Mouse (Mus musculus) spleen, adult 2 months (tissue): ENCODE data around the gene Ankrd34a. TPM values are rescaled to one million over a fixed set of nuclear protein-coding genes. Genes with fewer than 3 reads are reported as not detected.

Experiments
- DNase-seq, 2 experiments: peaks; one replicate each; pipeline versions ENCODE4 v3.0.0 to v3.0.0-alpha.2; 2012 to 2021; ENCODE audit warnings: low spot score in 2 of 2, low read depth in 1 of 2
- H3K27ac ChIP-seq: fragments of 200-500 bp; 2 replicates; pipeline ENCODE4 v1.5.1; 2012; ENCODE audit warnings: low read length, inconsistent platforms; ENCODE audit not compliant: insufficient read depth
- H3K27me3 ChIP-seq: fragments of 200-500 bp; 2 replicates; pipeline ENCODE4 v1.6.1; 2012; ENCODE audit warnings: mild to moderate bottlenecking, moderate library complexity, low read length, inconsistent platforms; ENCODE audit not compliant: control insufficient read depth, insufficient read depth
- H3K36me3 ChIP-seq: fragments of 200-500 bp; 2 replicates; pipeline ENCODE4 v1.6.1; 2012; ENCODE audit warnings: mild to moderate bottlenecking, low read length, inconsistent platforms; ENCODE audit not compliant: control insufficient read depth, insufficient read depth
- H3K4me1 ChIP-seq: fragments of 200-500 bp; 2 replicates; pipeline ENCODE4 v1.6.1; 2011; ENCODE audit warnings: inconsistent platforms; ENCODE audit not compliant: control insufficient read depth, insufficient read depth, insufficient read length
- H3K4me3 ChIP-seq: fragments of 200-500 bp; 2 replicates; pipeline ENCODE4 v1.5.1; 2011; ENCODE audit warnings: mild to moderate bottlenecking, inconsistent platforms; ENCODE audit not compliant: insufficient read depth, insufficient read length; ENCODE audit errors: extremely low read depth
- CTCF ChIP-seq: fragments of 200-500 bp; IDR thresholded peaks from 2 replicates; pipeline ENCODE4 v1.5.1; 2011; ENCODE audit warnings: mild to moderate bottlenecking, inconsistent platforms; ENCODE audit not compliant: insufficient read depth, insufficient read length, insufficient replicate concordance; ENCODE audit errors: extremely low read depth
- POLR2A ChIP-seq: fragments of 200-500 bp; IDR thresholded peaks from 2 replicates; pipeline ENCODE4 v1.6.1; 2011; ENCODE audit warnings: low read depth, low read length, inconsistent platforms
- WGBS: fragments of 180-500 bp; shearing (Covaris S2); methylation state at CpG from one replicate; pipeline ENCODE4 v1.1.7; 2018; 5-methylcytosine and 5-hydroxymethylcytosine counted together
- polyA plus RNA-seq: library from polyadenylated mRNA; depleted of rRNA; stranded (reverse); fragments of >200 nt; gene quantifications from 2 replicates; pipeline ENCODE4 v1.2.3, GENCODE M21; 2012; rRNA removed

The Ankrd34a gene
- polyA plus RNA-seq, result 0.14 and 0.15 TPM in 2 replicates

DNA sequence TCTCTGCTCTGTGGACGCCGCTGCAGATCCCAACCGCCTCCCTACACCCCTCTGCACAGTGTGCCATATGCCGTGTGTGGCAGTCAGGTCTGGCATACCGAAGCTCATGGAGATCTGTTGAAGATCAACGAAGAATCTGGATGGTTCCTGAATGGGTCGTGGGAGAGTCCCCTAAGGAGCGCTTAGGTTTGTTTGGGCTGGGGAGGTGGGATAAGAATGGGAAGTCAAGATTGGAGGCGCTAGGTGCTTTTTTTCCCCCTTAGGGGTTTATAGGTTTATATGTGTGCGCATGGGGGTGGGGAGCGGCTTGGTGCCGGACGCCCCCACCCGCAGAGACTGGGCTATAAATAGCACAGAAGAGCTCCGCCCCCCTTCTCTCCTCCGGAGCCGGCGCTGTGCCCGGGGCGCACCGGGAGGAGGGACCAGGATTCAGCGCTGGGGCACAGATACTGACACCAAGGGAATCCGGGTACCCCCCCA is at the start of gene Ankrd34a:
Ankrd34a (plus strand) TSS at position 409 of the 480 bp plus-strand sequence.
- H3K27me3 ChIP-seq, result peaks cover 28% of the 10 kb centered on the region
- H3K4me1 ChIP-seq, result peaks cover 19% of the 10 kb centered on the region
- TF ChIP-seq POLR2A, result no peak
- no peak for TF ChIP-seq CTCF

GRCm38 (mm10) chr3:96546880-96547279 is 49.6 kb upstream of the Ankrd34a start:
- Histone ChIP-seq H3K27ac (no peak overlapping the region), H3K4me3 (no peak overlapping the region), H3K4me1 (peaks cover 5% of the 10 kb centered on the region; the same call in 1 of the 2 replicates), H3K36me3 (no peaks in the 10 kb centered on the region), H3K27me3 (no peaks in the 10 kb centered on the region)
- TF ChIP-seq POLR2A (no peak), CTCF (no peak)
- WGBS, result 61% methylated on average over 4 of the region's 4 CpGs
- DNase-seq, result no peak

More for the DNA sequence above, at the start of gene Ankrd34a:
- DNase-seq, result no peak
- no peaks in the 10 kb centered on the region for H3K36me3 ChIP-seq
- H3K4me3 ChIP-seq, result peak within 1 kb of the TSS; percentile 47; the same call in 1 of the 2 replicates
- WGBS, result 7% methylated on average over 20 of the region's 23 CpGs
- no peak within 1 kb of the TSS for H3K27ac ChIP-seq

GRCm38 (mm10) chr3:96547389-96547960 is 49.0 kb upstream of the Ankrd34a start:
- no peaks in the 10 kb centered on the region for H3K27me3 ChIP-seq
- H3K4me1 ChIP-seq, result peaks cover 6% of the 10 kb centered on the region; the same call in 1 of the 2 replicates
- 13% methylated on average over 14 of the region's 14 CpGs for WGBS
- TF ChIP-seq CTCF, result peak; percentile 72; the same call in 1 of the 2 replicates
- TF ChIP-seq POLR2A, result no peak
- DNase-seq, result peak in 1 of 2 experiments; percentile 80
- H3K36me3 ChIP-seq, result no peaks in the 10 kb centered on the region
- H3K4me3 ChIP-seq, result no peak overlapping the region
- no peak overlapping the region for H3K27ac ChIP-seq

DNA sequence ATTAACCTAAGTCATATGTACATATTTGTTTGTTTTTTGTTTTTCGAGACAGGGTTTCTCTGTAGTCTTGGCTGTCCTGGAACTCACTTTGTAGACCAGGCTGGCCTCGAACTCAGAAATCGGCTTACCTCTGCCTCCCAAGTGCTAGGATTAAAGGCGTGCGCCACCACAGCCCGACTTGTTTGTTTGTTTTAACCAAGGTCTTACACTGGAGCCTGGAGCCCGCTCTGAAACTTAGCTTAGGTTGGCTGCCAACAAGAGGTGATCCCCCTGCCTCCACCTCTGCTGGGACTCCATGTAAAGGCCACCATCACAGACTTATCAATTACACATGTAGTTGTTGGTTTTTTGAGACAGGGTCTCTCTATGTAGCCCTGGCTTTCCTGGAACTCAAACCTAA is 47.6 kb upstream of the Ankrd34a start:
- Histone ChIP-seq H3K36me3 (no peaks in the 10 kb centered on the region), H3K27ac (no peak overlapping the region), H3K4me1 (peaks cover 6% of the 10 kb centered on the region; the same call in 1 of the 2 replicates), H3K4me3 (no peak overlapping the region), H3K27me3 (no peaks in the 10 kb centered on the region)
- no peak for DNase-seq
- no peak for TF ChIP-seq POLR2A
- no peak for TF ChIP-seq CTCF
- 89% methylated on average over 7 of the region's 7 CpGs for WGBS

DNA sequence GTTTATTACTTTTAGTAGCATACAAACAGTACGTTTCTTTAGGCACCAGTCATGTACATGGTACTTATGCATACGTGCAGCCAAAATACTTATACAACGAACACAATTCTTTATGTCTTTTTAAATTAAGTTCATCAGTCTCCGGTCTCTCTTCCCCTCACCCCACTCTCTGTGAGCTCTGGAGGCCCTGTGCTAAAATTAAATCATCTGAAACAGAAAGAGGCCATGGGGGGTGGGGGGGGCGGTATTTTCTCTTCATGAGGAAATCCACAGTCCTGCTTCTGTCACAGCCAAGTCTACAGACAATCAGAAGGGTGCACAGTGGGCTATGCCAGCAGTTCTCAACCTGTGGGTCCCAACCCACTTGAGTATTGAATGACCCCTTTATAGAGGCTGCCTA is 47.1 kb upstream of the Ankrd34a start:
- Histone ChIP-seq H3K4me1 (peaks cover 6% of the 10 kb centered on the region; the same call in 1 of the 2 replicates), H3K27me3 (no peaks in the 10 kb centered on the region), H3K27ac (peak overlapping the region; percentile 34; the same call in 1 of the 2 replicates), H3K4me3 (no peak overlapping the region), H3K36me3 (no peaks in the 10 kb centered on the region)
- DNase-seq, result no peak
- TF ChIP-seq CTCF (no peak), POLR2A (no peak)
- WGBS, result 40% methylated on average over 5 of the region's 5 CpGs

GRCm38 (mm10) chr3:96551203-96551602 is 45.2 kb upstream of the Ankrd34a start:
- no peak overlapping the region; the same call in 1 of the 2 replicates for H3K27ac ChIP-seq
- peak; percentile 54 to 70 for DNase-seq
- peaks cover 15% of the 10 kb centered on the region; the same call in 1 of the 2 replicates for H3K4me1 ChIP-seq
- H3K36me3 ChIP-seq, result no peaks in the 10 kb centered on the region
- TF ChIP-seq CTCF, result peak; percentile 33; the same call in 1 of the 2 replicates
- no peak for TF ChIP-seq POLR2A
- whole genome bisulfite sequencing, result 9% methylated on average over 8 of the region's 8 CpGs
- no peaks in the 10 kb centered on the region for H3K27me3 ChIP-seq
- no peak overlapping the region for H3K4me3 ChIP-seq

DNA sequence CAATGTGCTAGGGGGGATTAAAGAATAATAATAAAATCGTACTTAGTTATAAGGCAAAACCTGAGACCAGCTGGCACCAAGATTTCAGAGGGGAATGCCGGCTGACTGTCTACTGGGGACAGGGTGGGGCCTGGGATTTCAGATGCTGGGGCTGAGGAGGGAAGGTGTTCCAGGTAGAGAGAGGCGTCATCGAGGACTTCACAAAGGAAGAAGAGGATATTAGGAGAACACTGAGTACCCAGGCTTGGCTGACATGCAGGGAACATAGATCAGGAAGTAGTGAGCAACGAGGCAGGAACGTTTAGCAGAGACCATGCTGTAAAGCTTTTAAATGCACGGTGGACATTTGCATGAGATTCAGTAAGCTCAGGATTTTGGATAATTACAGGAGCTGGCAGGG is 44.5 kb upstream of the Ankrd34a start:
- H3K4me3 ChIP-seq, result no peak overlapping the region
- H3K36me3 ChIP-seq, result no peaks in the 10 kb centered on the region
- peaks cover 18% of the 10 kb centered on the region; the same call in 1 of the 2 replicates for H3K4me1 ChIP-seq
- H3K27ac ChIP-seq, result no peak overlapping the region; the same call in 1 of the 2 replicates
- DNase-seq, result no peak
- 40% methylated on average over 7 of the region's 7 CpGs for WGBS
- H3K27me3 ChIP-seq, result no peaks in the 10 kb centered on the region
- TF ChIP-seq POLR2A (no peak), CTCF (no peak)
